Mouse (Mus musculus) kidney, adult 2 months (tissue): ENCODE data around the gene Pate3.

Experiments used
- CTCF ChIP-seq: fragments of 200-500 bp; conservative IDR thresholded peaks from 2 replicates; pipeline ENCODE4 v1.5.1; 2011; ENCODE audit warnings: low read depth, mild to moderate bottlenecking, control low read depth, low read length, moderate library complexity, mixed read lengths; ENCODE audit not compliant: insufficient read depth, insufficient read length
- POLR2A ChIP-seq: fragments of 200-500 bp; IDR thresholded peaks from one replicate; pipeline ENCODE4 v1.6.1; 2011; ENCODE audit warnings: low read depth, low read length, control low read depth

DNA sequence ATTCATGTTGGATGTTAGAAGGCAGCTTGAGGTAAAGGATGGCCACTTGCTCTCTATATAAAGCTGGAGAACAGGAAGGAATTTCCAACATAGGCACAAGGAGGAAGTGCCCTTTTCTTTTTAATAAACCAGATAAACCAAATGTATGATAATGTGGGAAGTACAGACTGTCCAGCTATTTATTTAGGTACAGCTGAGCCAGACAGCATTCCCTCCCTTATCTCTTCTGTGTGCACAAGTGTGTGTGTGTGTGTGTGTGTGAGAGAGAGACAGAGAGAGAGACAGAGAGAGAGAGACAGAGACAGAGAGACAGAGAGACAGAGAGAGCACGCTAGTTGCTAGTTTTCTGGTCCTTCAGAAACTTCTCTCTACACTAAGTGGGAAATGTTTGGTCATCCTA lies 36.2 kb downstream of the Pate3 start, which contains the start of gene Pate4:
- no peak for TF ChIP-seq CTCF
- TF ChIP-seq POLR2A: no peak
